Mouse (Mus musculus) neural tube, embryonic 10.5 days (tissue): ENCODE measurements at regions not wholly inside any gene's neighbourhood (a gene's known extent, or its start where the extent isn't known, plus 50 kb on each side); places are given as distances from the start of the nearest gene placed in this dataset.

ENCODE experiments used
- DNase-seq: peaks from one replicate; pipeline ENCODE4 v3.0.0-alpha.2; 2017; ENCODE audit warnings: low spot score; ENCODE audit errors: extremely low spot score

DNA sequence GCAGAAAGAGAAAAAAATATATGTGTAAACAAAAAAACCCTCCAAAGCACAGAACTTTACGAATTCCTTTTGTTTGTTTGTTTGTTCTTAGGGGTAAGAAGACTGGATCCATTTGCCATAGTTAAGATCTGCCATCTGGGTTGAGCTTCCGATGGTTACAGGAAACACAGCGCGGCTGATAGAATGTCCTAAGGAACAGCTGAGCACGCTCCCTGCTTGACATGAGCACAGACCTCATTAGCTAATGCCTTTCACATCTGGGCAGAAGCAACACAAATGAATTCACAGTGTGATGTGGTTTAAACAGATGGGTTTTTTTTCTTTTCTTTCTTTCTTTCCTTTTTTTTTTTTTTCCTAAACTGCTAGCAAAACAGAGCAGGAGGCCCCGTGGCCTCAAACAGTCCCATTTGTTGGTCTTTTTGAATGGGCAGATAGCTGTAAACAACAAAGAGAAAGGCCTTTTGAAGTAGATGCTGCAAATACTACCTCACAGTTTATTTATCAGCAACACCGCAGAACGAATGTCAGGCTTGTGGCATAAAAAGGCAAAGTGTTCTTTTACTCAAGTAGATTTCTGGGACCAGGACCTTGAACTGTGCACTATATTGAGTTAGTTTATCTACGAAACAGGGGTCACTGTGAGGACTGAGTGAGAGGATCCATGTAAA, 61.0 kb upstream of the Raph1 start:
- no peak for DNase-seq

DNA sequence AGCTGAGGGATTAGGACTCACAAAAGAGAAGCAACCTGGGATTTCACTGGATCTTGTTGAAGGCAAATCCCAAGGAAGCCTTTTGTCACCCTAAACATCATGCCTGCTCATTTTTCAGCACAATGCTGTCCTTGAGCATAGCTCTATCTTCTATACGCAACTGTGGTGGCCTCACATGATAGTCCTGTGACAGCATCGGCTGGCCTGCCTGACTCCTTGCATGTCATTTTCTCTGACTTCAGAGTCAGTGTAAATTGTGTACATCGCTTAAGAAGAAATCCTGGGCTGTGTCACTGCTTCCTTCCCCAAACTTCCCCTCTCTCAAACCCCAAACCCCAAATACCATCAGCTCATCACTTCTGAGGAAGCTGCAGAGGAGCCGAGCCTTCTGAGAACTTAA, 60.5 kb upstream of the Raph1 start:
- peak; percentile 15 for DNase-seq

- peak; percentile 15 for DNase-seq
Observed at GRCm38 (mm10) chr1:60625698-60626486, 59.0 kb upstream of the Raph1 start.

GRCm38 (mm10) chr1:60624231-60624630, 57.3 kb upstream of the Raph1 start:
- no peak for DNase-seq

DNA sequence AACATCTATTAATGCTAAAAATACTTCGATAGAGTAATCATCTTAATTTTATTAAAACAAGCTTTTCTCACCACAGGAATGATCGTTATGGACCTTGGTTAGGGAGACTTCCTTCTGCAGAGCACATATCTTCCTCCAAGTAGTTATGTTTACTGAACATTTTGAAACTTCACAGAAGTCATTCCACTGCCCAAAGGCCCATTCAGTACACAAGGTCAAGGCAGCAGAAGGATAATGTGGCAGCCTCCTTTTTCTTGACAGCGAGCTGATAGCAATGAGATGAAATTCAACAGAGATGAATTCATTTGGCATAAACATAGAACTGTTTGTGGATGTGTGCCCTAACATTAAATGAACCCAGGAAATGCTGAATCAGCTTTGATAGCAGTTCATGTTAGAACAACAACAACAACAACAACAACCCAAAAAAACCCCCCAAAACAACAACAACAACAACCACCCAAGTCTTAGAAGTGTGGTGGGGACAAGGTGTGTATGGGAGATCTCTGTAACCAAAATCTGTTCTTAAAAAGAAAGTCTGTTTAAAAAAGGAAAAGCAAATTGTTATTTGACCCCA, 56.6 kb upstream of the Raph1 start:
- DNase-seq, result no peak

DNA sequence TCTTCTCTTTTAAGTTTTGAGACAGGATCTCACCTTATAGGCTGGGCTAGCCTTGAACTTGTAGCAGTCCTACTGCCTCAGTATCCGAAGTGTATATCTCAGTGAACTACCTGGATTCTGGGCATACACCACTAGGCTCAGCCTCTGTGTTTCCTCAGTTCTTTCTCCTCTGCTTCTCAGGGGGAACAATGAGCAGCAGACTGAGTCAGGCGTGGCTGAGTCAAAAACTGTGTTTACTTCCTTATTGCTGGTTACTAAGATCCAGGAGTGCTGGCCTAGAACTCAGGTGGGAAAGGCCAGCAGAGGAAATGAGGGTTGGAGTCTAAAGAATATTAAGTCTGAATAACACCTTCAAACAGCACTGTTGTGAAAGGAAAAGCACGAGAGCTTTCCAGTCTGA, 54.9 kb upstream of the Raph1 start:
- DNase-seq, result no peak

DNA sequence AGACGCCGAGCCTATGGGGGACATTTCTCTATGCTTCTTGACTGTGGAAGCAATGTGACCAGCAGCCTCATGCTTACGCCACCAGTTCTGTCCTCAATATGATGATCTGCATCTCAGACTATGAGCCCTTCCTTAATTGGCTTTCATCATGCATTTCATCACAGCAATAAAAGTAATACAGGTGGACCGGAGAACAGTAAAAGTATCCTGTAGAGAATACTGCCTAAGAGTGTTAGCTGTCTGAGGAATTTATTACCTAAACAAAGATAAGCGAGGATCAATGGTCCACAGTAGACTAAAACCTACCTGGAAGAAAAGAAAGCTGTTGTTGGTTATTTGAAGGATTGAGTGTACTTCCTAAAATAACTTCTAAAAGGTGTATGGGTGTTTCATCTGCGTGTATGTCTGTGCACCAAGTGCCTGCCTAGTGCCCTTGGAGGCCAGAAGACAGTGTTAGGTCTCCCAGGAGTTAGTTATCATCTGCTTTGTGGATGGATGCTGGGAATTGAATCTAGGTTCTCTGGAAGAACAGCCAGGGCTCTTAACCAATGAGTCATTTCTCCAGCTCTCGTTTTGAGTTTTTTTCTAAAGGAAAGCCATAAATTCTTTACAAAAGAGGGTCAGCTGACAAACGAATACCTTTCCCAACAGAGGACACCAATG, 54.3 kb upstream of the Raph1 start:
- no peak for DNase-seq

- DNase-seq, result no peak
Observed at GRCm38 (mm10) chr1:60618389-60618788, 51.5 kb upstream of the Raph1 start.

DNA sequence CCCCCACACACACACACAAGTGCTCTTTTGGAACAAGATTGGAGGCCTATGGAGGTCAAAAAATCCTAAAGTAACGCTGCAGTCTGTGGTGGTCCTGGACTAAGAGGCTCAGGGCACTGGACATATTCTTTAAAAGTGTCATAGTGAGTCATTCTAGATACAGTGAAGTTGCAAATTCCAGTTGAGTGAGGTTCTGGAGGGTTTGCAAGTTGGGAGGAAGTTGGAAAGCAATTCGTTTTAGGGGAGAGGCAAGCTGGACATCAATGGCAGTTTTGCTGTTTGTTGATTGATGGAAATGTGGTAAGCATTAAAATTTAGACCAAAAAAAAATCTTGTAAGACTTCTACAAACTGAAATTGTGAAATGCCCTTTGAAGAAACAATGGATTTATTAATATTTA, 50.0 kb upstream of the Raph1 start:
- no peak for DNase-seq
